15 mouse cellular contexts compared by ENCODE assay signal in the genomic region with DNA sequence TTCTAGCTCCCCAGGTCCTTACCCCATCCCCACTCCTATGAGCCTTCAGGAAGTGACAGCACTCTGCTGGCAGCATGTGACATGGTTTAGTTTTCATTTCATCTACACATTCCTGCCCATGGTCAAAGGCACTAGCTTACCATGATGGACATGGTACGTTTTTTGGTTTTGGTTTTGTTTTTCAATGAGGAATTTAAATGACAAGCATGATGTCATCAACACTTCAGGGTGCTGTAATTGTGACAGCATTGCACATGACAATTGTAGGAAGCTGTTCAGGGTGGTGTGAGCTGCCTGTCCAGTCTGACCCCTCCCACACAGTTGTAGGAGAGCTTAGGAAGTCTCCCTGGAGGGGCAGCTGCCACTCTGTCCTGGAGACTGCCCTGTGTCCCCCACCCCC.
A peak's percentile ranks its signal among the peaks of the same experiment; 100 is the strongest.
DNase-seq lines count a peak whose midpoint lies in the region; ATAC-seq and TF ChIP-seq lines count a peak whose summit lies in the region.
"Had no signal": no experiment of that assay in that cellular context is flagged by ENCODE, and none has a peak within 500 bp of the region (broad histone marks: within the 10 kb centered on the region; RNA-seq: fewer than 3 reads in every experiment).

No protein-coding gene starts in this region.

- no peaks in the 10 kb centered on the region for H3K36me3 ChIP-seq in intestine, postnatal 0 days (ENCODE audit: control insufficient read depth, insufficient read depth)
- H3K36me3 ChIP-seq in intestine, embryonic 15.5 days = no peaks in the 10 kb centered on the region
- H3K36me3 ChIP-seq in G1E (replicated peaks) = no peaks in the 10 kb centered on the region
- no peaks in the 10 kb centered on the region for H3K36me3 ChIP-seq in liver, embryonic 14.5 days (replicated peaks; ENCODE audit: control insufficient read depth, insufficient read depth, low read depth)
- H3K36me3 ChIP-seq: embryonic facial prominence, embryonic 12.5 days; forebrain, embryonic 15.5 days; hindbrain, embryonic 15.5 days; neural tube, embryonic 12.5 days had no signal

- H3K27me3 ChIP-seq in intestine, postnatal 0 days (replicated peaks; ENCODE audit: control insufficient read depth, insufficient read depth, low read length) = no peaks in the 10 kb centered on the region
- no peaks in the 10 kb centered on the region; the same call in 1 of the 2 replicates for H3K27me3 ChIP-seq in intestine, embryonic 15.5 days (replicated peaks)
- peaks cover 49% of the 10 kb centered on the region for H3K27me3 ChIP-seq in G1E (ENCODE audit: insufficient read depth, low read length)
- H3K27me3 ChIP-seq in liver, embryonic 14.5 days (ENCODE audit: control insufficient read depth, insufficient read depth, low read length) = no peaks in the 10 kb centered on the region
- H3K27me3 ChIP-seq: embryonic facial prominence, embryonic 12.5 days; forebrain, embryonic 15.5 days; hindbrain, embryonic 15.5 days; neural tube, embryonic 12.5 days had no signal

- no peaks in the 10 kb centered on the region for H3K4me1 ChIP-seq in intestine, postnatal 0 days (replicated peaks; ENCODE audit: control insufficient read depth, insufficient read depth, low read length)
- no peaks in the 10 kb centered on the region for H3K4me1 ChIP-seq in intestine, embryonic 15.5 days (replicated peaks)
- peaks cover 28% of the 10 kb centered on the region for H3K4me1 ChIP-seq in G1E (ENCODE audit: insufficient read depth, low read depth, low read length)
- H3K4me1 ChIP-seq in liver, embryonic 14.5 days (replicated peaks; ENCODE audit: control insufficient read depth in 2 of 2, insufficient read depth in 2 of 2, low read length in 1 of 2) = peaks cover 0 to 11% of the 10 kb centered on the region in 2 experiments; a peak in 2 of 4 replicates

- no peaks in the 10 kb centered on the region for H3K9me3 ChIP-seq in intestine, postnatal 0 days (ENCODE audit: control insufficient read depth)
- H3K9me3 ChIP-seq in intestine, embryonic 15.5 days = no peaks in the 10 kb centered on the region
- no peaks in the 10 kb centered on the region for H3K9me3 ChIP-seq in G1E (replicated peaks)
- H3K9me3 ChIP-seq in liver, embryonic 14.5 days (ENCODE audit: control insufficient read depth, low read length) = no peaks in the 10 kb centered on the region
- H3K9me3 ChIP-seq: embryonic facial prominence, embryonic 12.5 days; forebrain, embryonic 15.5 days; hindbrain, embryonic 15.5 days; neural tube, embryonic 12.5 days had no signal

- TF ChIP-seq CTCF in intestine, postnatal 0 days (IDR thresholded peaks at IDR 0.05; ENCODE audit: low read depth) = no peak
- no peak for TF ChIP-seq CTCF in G1E (IDR thresholded peaks at IDR 0.05; ENCODE audit: low read depth, low read length)
- TF ChIP-seq CTCF in liver, embryonic 14.5 days (IDR thresholded peaks at IDR 0.05; ENCODE audit: low read depth) = no peak
- TF ChIP-seq CTCF in layer of hippocampus, adult 2 months (conservative IDR thresholded peaks at IDR 0.05) = no peak

- H3K4me2 ChIP-seq in intestine, postnatal 0 days (replicated peaks; ENCODE audit: low read depth) = no peak overlapping the region
- no peak overlapping the region for H3K4me2 ChIP-seq in intestine, embryonic 15.5 days (replicated peaks)
- H3K4me2 ChIP-seq in liver, embryonic 14.5 days (ENCODE audit: low read depth) = no peak overlapping the region
- H3K4me2 ChIP-seq: embryonic facial prominence, embryonic 12.5 days; forebrain, embryonic 15.5 days; hindbrain, embryonic 15.5 days; neural tube, embryonic 12.5 days had no signal

- H3K4me3 ChIP-seq in intestine, postnatal 0 days (ENCODE audit: low read depth, low read length) = no peak overlapping the region
- H3K4me3 ChIP-seq in intestine, embryonic 15.5 days (replicated peaks) = no peak overlapping the region
- H3K4me3 ChIP-seq in G1E (ENCODE audit: low read depth, low read length) = peak overlapping the region; percentile 34; the same call in 1 of the 2 replicates
- H3K4me3 ChIP-seq in liver, embryonic 14.5 days (ENCODE audit: insufficient read depth in 1 of 2, low read depth in 2 of 2, low read length in 2 of 2) = no peak overlapping the region
- no peak overlapping the region for H3K4me3 ChIP-seq in layer of hippocampus, adult 2 months
- H3K4me3 ChIP-seq: embryonic facial prominence, embryonic 12.5 days; forebrain, embryonic 15.5 days; hindbrain, embryonic 15.5 days; neural tube, embryonic 12.5 days had no signal

- peak; percentile 75 for DNase-seq in 416B (ENCODE audit: low read depth)
- peak; percentile 8 for DNase-seq in G1E (ENCODE audit: low spot score)
- DNase-seq in liver, embryonic 14.5 days (ENCODE audit: low read depth in 3 of 3, low spot score in 3 of 3) = no peak
- DNase-seq in layer of hippocampus, adult 2 months (ENCODE audit: low spot score in 2 of 2) = no peak
- no peak for DNase-seq in layer of hippocampus, adult 18-20 months (ENCODE audit: low spot score in 2 of 2)
- no peak for DNase-seq in adrenal gland, postnatal 4 days (ENCODE audit: low spot score in 2 of 2)
- DNase-seq: adrenal gland, postnatal 36 days; gastrocnemius, postnatal 25 days; kidney, postnatal 25 days had no signal

- no peak overlapping the region for H3K27ac ChIP-seq in intestine, postnatal 0 days (ENCODE audit: low read depth, low read length)
- H3K27ac ChIP-seq in intestine, embryonic 15.5 days = no peak overlapping the region
- H3K27ac ChIP-seq in liver, embryonic 14.5 days = no peak overlapping the region
- H3K27ac ChIP-seq in layer of hippocampus, adult 2 months = no peak overlapping the region
- H3K27ac ChIP-seq: embryonic facial prominence, embryonic 12.5 days; forebrain, embryonic 15.5 days; neural tube, embryonic 12.5 days had no signal

- H3K9ac ChIP-seq in intestine, postnatal 0 days (ENCODE audit: low read depth, low read length) = no peak overlapping the region
- H3K9ac ChIP-seq in intestine, embryonic 15.5 days = no peak overlapping the region
- no peak overlapping the region for H3K9ac ChIP-seq in liver, embryonic 14.5 days (replicated peaks)
- H3K9ac ChIP-seq: embryonic facial prominence, embryonic 12.5 days; forebrain, embryonic 15.5 days; hindbrain, embryonic 15.5 days; neural tube, embryonic 12.5 days had no signal

- TF ChIP-seq EP300 in liver, embryonic 14.5 days (IDR thresholded peaks at IDR 0.05; ENCODE audit: low read depth) = no peak

- 65% methylated on average over 1 of the region's 1 CpGs for WGBS in intestine, postnatal 0 days
- 72% methylated on average over 1 of the region's 1 CpGs for WGBS in intestine, embryonic 15.5 days
- WGBS in liver, embryonic 14.5 days (ENCODE audit: insufficient replicate concordance) = 11% methylated on average over 1 of the region's 1 CpGs

- ATAC-seq in intestine, postnatal 0 days = 0 out of 2 replicates have a peak, but pooled peaks have one; percentile 22
- no peak for ATAC-seq in intestine, embryonic 15.5 days
- ATAC-seq in G1E (ENCODE audit: extremely low read depth, insufficient number of reproducible peaks, low FRiP score, poor library complexity, severe bottlenecking) = no peak
- ATAC-seq in liver, embryonic 14.5 days (ENCODE audit: insufficient read depth) = 0 out of 2 replicates have a peak, but pooled peaks have one; percentile 2

Comparison
In these comparisons a context has a peak if more than half of its experiments do, and no peak if none do; other contexts are left out.
1. ATAC-seq: peak in intestine, postnatal 0 days (single experiment) and liver, embryonic 14.5 days (single experiment); none in intestine, embryonic 15.5 days (single experiment) and G1E (single experiment).
2. DNase-seq: peak in 416B (single experiment) and G1E (single experiment); none in liver, embryonic 14.5 days (0 of 3), layer of hippocampus, adult 2 months (0 of 2), layer of hippocampus, adult 18-20 months (0 of 2) and adrenal gland, postnatal 4 days (0 of 2).